ENCODE assay signal across 8 mouse cellular contexts in the genomic region with DNA sequence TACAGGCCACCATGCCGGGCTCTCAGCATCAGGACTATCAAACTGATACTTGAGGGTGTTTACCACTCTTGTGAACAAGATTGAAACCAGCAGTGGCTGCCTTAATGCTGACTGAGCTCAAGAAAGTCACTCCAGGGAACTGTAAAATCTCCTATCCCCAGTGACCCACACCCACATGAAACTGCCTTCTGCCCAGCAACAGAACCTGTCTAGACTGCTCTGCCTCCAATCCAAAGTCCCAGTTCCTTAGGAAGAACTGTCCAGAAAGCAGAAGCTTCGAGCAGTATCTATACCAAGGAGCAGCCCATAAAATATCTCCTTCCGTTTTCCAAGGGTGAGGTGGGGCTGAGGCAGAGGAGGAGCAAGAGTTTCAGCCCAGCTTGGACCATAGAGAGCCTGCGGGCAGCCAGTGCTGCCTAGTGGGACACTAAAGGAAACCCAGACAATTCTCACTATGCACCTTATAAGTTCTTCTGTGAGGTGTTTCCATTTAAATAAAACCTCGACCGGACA. TPM values are rescaled to one million over a fixed set of nuclear protein-coding genes. Genes with fewer than 3 reads are reported as not detected.
DNase-seq lines count a peak whose midpoint lies in the region; ATAC-seq lines count a peak whose summit lies in the region.
"Not testable (repeated sequence)": the region's sequence is repeated elsewhere in the genome, so short reads cannot be mapped to it uniquely, and the experiment has no call there.

No protein-coding gene starts in this region.

- H3K9ac ChIP-seq in embryonic facial prominence, embryonic 14.5 days (ENCODE audit: low read depth, low read length): peak overlapping the region; percentile 71
- H3K9ac ChIP-seq in neural tube, embryonic 13.5 days: peak overlapping the region; percentile 79

- not testable (repeated sequence) for H3K27me3 ChIP-seq in embryonic facial prominence, embryonic 14.5 days (replicated peaks; ENCODE audit: control insufficient read depth, insufficient read depth, low read length); limb, embryonic 10.5 days (ENCODE audit: low read depth, poor library complexity, severe bottlenecking); neural tube, embryonic 13.5 days

- 9% methylated on average over 5 of the region's 6 CpGs for WGBS in embryonic facial prominence, embryonic 14.5 days
- 15% methylated on average over 6 of the region's 6 CpGs for WGBS in limb, embryonic 10.5 days
- WGBS in neural tube, embryonic 13.5 days: 18% methylated on average over 6 of the region's 6 CpGs

- H3K9me3 ChIP-seq in embryonic facial prominence, embryonic 14.5 days (ENCODE audit: control insufficient read depth, low read length); limb, embryonic 10.5 days (replicated peaks); neural tube, embryonic 13.5 days: not testable (repeated sequence)

- ATAC-seq in embryonic facial prominence, embryonic 14.5 days (ENCODE audit: low read depth): peak; percentile 88
- ATAC-seq in inflammation-experienced regulatory T-cells, adult 6 months: peak; percentile 42
- peak; percentile 71 for ATAC-seq in neural tube, embryonic 13.5 days (ENCODE audit: low read depth)

- H3K27ac ChIP-seq in embryonic facial prominence, embryonic 14.5 days (replicated peaks; ENCODE audit: low read depth, low read length): peak overlapping the region; percentile 48
- peak overlapping the region; percentile 94 for H3K27ac ChIP-seq in limb, embryonic 10.5 days
- H3K27ac ChIP-seq in neural tube, embryonic 13.5 days (replicated peaks): peak overlapping the region; percentile 52; the same call in 1 of the 2 replicates

- H3K4me3 ChIP-seq in embryonic facial prominence, embryonic 14.5 days (ENCODE audit: low read depth, low read length): peak overlapping the region; percentile 53
- peak overlapping the region; percentile 73 for H3K4me3 ChIP-seq in limb, embryonic 10.5 days
- H3K4me3 ChIP-seq in neural tube, embryonic 13.5 days: peak overlapping the region; percentile 60

- peaks cover 24% of the 10 kb centered on the region for H3K36me3 ChIP-seq in embryonic facial prominence, embryonic 14.5 days (ENCODE audit: control insufficient read depth, insufficient read depth, low read length)
- peaks cover 35% of the 10 kb centered on the region for H3K36me3 ChIP-seq in limb, embryonic 10.5 days
- H3K36me3 ChIP-seq in neural tube, embryonic 13.5 days: 0 out of 2 replicates have a peak, but pooled peaks cover 11% of the 10 kb centered on the region

- H3K4me1 ChIP-seq in embryonic facial prominence, embryonic 14.5 days (ENCODE audit: control insufficient read depth, insufficient read depth, low read length): not testable (repeated sequence)
- H3K4me1 ChIP-seq in limb, embryonic 10.5 days: peaks cover 25% of the 10 kb centered on the region
- peaks cover 27% of the 10 kb centered on the region for H3K4me1 ChIP-seq in neural tube, embryonic 13.5 days (replicated peaks)

- peak; percentile 59 for DNase-seq in NIH3T3 (ENCODE audit: low read depth)
- DNase-seq in embryonic facial prominence, embryonic 14.5 days (ENCODE audit: low spot score): peak; percentile 9
- peak; percentile 28 for DNase-seq in heart, adult 8-10 months (ENCODE audit: low spot score)
- DNase-seq in limb, embryonic 10.5 days (ENCODE audit: low spot score): peak; percentile 32
- peak; percentile 58 for DNase-seq in lung, postnatal 36 days
- peak; percentile 11 for DNase-seq in yolk sac, embryonic 10.5 days (ENCODE audit: low spot score)

- H3K4me2 ChIP-seq in embryonic facial prominence, embryonic 14.5 days (ENCODE audit: low read depth, low read length): peak overlapping the region; percentile 58
- H3K4me2 ChIP-seq in neural tube, embryonic 13.5 days: peak overlapping the region; percentile 72

RNA-seq across cellular contexts. Expression of a gene that starts 0.6 kb away (rescaled TPM):
- 66.2 and 73.1 TPM in 2 replicates for polyA plus RNA-seq in embryonic facial prominence, embryonic 14.5 days (2014; fragmentation: Nextera tagmentation; extraction: Ambion mirVana)
- 100 to 1,000 TPM; 111 to 155 (median 132) TPM for total RNA-seq in heart, adult 8-10 months (2022)
- 10 to 100 TPM; 21.1 to 33.4 (median 21.3) TPM for polyA plus RNA-seq in inflammation-experienced regulatory T-cells, adult 6 months (2017; shearing (Covaris generic))
- 74.6 and 75.8 TPM in 2 replicates for polyA plus RNA-seq in limb, embryonic 10.5 days (2016; fragmentation: Nextera tagmentation; extraction: Ambion mirVana)
- 60.1 and 65.0 TPM in 2 replicates for polyA plus RNA-seq in neural tube, embryonic 13.5 days (2015; fragmentation: Nextera tagmentation; extraction: Ambion mirVana)

RNA-seq across cellular contexts. Expression of a gene that starts 57.4 kb away (rescaled TPM):
- 12.2 and 14.5 TPM in 2 replicates for polyA plus RNA-seq in embryonic facial prominence, embryonic 14.5 days (2014; fragmentation: Nextera tagmentation; extraction: Ambion mirVana)
- 1 to 10 TPM; 4.4 to 6.7 (median 4.6) TPM for total RNA-seq in heart, adult 8-10 months (2022)
- polyA plus RNA-seq in inflammation-experienced regulatory T-cells, adult 6 months (2017; shearing (Covaris generic)): 10 to 100 TPM; 12.1 to 26.0 (median 13.4) TPM
- 30.1 and 30.9 TPM in 2 replicates for polyA plus RNA-seq in limb, embryonic 10.5 days (2016; fragmentation: Nextera tagmentation; extraction: Ambion mirVana)
- 7.8 and 8.4 TPM in 2 replicates for polyA plus RNA-seq in neural tube, embryonic 13.5 days (2015; fragmentation: Nextera tagmentation; extraction: Ambion mirVana)

Comparison
In these comparisons a context has a peak if more than half of its experiments do, and no peak if none do; other contexts are left out.
1. Peak in every context shown above with its lines: DNase-seq, ATAC-seq, H3K4me3 ChIP-seq and H3K27ac ChIP-seq.
2. DNase-seq: peak in every context shown above with its lines; median percentile 59 in NIH3T3; 58 in lung, postnatal 36 days; 32 in limb, embryonic 10.5 days; 28 in heart, adult 8-10 months; 11 in yolk sac, embryonic 10.5 days; 9 in embryonic facial prominence, embryonic 14.5 days.